Mouse (Mus musculus): ENCODE measurements at regions not wholly inside any gene's neighbourhood (a gene's known extent, or its start where the extent isn't known, plus 50 kb on each side); places are given as distances from the start of the nearest gene placed in this dataset.

DNA sequence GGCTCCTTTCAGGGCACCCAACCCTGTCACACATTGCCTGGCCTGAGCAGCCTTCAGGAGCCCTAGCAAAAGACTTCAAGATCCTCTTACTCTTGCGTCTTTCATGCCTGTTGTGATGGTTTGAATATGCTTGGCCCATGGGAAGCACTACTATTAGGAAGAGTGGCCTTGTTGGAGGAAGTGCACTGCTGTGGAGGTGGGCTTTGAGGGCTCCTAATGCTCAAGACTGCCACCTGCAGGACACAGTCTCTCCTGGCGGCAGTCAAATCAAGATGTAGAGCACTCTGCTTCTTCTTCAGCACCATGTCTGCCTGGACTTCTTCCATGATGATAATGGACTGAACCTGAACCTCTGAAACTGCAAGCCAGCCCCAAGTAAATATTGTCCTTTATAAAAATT, 73.0 kb downstream of the Tsen15 start:
- no peak for DNase-seq (ENCODE audit: extremely low spot score in 1 of 2, low spot score in 1 of 2)

DNA sequence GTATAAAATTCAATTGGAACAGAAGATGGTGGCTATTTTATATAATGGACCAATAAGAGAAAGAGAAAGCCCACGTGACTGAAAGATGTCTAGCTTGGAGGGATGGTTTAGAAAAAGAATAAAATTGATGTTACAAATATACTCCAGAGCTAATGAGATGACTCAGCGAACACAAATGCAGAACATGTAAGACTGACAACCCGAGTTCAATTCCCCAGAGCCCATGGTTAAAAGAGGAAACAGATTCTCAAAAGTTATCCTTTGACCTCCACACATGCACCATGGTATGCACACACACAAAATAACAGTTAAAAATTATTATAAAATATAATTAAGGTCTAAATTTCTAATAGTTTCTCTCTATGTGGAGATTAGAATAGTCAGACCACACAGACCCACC, 81.0 kb downstream of the Tsen15 start:
- DNase-seq (ENCODE audit: extremely low spot score in 1 of 2, low spot score in 1 of 2): no peak

DNA sequence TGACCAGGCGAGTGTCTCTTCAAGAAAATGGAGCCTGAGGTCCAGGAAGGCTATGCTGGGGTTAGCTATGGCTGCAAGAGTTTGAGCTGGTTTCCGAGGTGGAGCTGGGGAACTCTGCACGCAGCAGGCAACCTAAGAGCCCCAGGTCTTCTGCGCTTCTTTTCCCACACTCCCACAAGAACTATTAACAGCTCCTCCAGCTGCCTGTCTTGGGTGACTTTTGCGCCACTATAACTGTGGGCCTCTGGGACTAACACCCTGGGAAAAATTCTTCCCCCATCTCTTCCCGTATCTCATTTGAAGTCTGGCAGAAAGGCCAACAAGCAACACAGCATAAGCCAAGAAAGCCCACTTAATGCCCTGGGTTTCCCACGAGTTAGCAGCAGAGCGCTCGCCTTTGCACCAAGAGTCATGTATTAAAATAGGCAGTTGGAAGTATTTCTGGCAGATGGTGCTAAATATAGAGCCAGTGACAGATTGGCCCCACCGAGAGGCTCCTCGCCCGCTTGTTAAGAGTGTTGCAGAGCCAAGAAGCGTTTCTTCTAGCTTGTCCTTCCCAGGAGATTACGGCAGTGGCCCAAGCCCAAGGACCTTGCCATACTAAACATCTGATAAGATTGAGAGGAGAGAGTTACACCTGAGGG, 81.9 kb downstream of the Tsen15 start:
- peak; percentile 22 to 38 for DNase-seq (ENCODE audit: extremely low spot score in 1 of 2, low spot score in 1 of 2)

DNA sequence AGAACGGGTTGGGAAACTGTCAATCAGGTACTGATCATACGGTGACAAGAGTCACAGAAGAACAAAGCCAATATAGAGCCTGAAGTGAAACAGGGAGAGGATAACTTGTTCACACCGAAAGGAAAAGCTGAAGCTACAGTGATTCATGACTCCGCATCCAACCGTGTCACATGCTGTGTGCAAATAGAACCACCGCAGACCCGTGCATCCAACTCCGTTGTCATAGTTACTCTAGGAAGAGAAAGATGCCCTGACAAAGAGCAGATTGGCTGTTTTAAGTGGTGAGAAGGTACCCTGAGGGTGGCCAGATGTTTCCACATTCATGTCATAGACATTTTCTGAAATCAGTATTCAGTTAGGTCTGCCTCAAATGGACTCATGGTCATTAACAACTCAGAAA, 85.1 kb downstream of the Tsen15 start:
- DNase-seq (ENCODE audit: extremely low spot score in 1 of 2, low spot score in 1 of 2): peak in 1 of 2 experiments; percentile 40

DNA sequence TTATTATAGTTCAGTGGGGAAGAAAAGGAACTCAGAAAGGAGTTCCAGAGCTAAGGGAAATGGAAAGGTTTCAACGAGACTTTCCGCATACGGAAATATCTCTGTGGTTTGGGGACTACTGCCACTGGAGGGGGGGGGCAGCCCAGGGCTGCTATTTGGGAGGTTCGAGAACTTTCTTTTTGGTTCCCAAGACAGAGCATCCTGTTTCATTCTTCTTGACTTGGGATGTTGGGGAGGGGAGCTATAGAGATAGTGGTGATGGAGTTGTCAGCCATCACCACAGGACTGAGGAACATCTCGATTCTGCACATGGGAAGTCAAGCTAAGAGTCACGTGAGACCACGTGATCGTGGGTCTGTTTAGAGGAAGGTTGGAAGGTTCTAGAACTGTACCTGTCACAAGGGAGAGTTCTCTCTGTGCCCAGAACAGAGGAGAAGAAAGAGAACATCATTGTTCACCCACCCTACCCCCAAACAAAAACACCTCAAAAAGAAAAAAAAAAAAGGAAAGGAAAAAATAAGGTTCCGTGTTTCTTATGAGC, 94.2 kb downstream of the Tsen15 start:
- no peak for DNase-seq (ENCODE audit: extremely low spot score in 1 of 2, low spot score in 1 of 2)

DNA sequence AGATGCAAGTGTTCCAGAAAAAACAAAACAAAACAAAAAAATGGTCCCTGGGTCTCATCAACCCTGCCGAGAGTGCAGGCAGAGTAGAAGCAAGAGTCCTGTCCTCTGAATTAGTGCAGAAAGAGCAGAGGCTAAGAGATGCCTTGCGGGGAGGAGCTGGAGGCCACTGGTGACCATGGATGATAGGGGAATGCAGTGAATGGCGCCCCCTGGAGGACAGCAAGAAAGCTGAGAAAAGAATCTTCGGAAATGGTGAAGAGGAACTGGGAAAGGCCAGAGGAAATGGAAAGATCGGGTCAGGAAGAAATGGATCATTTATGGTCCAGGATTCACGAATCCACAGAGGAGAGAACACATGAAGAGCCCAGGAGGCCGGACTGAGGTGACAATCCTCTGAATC, 95.7 kb downstream of the Tsen15 start:
- DNase-seq (ENCODE audit: extremely low spot score in 1 of 2, low spot score in 1 of 2): peak in 1 of 2 experiments; percentile 82

DNA sequence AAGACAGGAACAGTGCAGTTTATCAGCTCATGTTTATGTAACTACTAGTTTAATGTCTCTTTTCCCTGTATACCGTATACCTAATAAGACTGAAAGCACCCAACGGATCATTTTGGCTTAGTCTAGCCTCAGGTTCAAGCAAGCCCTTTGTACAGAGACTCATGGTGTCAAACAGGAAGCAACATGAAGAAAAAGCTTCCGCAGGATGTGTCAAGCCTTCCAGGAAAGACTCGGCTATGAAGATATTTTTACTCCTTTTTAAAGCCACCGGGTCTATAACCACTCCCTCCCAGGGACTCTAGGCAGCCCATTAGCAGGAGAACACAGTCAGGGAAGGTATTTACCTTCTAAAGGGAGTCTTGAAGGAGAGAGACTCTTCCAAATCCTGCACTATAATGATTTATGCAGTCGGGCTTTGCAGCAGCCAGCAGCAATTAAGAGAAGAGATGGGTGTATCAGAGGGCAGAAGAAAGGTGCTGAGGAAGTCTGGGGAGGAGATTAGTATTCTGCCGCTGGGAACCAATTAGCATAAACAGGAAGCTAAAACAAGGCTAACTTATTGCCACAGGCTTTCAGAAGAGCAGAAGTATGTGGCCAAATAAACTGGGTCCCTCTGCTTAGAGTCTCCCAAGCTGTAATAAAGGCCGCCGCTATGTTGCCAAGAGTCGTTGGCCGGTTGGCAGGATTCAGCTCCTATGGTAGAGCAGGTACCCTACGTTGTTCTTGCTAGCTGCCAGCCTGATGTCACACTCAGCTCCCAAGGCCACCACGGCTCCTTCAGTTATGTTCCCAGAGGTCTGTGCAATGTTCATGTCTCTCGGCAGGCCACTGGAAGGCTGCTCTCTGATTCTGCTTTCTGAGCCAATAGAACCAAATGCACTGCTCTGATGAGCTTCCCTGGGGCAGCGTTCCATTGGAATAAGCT, 98.7 kb downstream of the Tsen15 start:
- DNase-seq (ENCODE audit: extremely low spot score in 1 of 2, low spot score in 1 of 2): no peak

DNA sequence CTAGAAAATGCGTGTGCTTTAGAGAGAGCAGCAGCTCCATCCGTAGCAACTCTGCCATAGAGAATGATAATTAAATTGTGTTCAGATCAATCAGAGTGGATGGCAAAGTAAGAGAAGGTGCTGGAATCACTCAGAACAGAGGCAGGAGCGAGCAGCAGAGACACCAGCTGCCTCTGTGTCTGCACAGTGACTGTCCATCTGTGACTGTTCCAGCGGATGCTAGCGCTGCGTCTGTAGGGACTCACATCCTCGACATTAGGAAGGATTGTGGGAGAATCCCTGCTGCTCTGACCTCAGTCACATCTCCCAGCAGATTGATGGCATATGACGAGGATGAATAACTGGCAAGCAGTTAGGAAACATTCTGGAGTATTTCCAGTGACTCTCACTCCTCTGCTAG, 99.8 kb downstream of the Tsen15 start:
- no peak for DNase-seq (ENCODE audit: extremely low spot score in 1 of 2, low spot score in 1 of 2)

DNA sequence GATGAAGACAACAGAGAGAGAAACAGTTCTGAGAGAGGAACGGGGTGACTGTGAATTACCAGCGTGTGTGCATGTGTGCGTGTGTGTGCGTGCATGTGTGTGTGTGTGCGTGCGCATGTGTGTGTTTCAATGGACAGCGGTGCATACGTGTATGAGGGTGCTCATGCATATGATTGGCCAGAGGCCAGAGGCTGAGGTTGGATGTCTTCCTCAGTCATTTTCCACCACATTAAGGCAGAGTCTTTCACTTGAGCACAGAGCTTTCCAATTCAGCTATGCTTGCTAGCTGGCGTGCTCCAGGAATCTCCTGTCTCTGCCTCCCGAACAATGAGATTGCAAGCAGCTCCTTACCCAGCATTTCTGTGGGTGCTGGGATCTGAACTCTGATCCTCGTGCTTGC, 104.4 kb downstream of the Tsen15 start:
- no peak for DNase-seq (ENCODE audit: extremely low spot score in 1 of 2, low spot score in 1 of 2)

DNA sequence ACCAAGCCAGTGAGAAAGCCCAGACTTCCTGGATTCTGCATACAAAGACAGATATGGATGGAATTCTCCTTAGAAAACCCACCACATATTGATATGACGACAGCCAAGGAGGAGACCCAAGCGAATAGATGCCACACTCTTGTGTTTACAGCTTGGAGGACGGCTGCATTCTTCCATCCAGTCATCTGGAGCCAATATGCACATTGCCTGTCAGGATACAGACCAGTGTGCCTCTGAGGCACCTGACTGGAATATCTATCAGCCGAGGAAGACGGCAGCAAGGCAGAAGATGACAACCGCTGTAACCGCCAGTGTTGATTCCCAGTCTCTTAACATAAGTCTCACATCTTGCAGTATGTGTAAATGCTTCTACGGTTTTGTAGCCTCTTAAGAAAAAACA, 105.3 kb downstream of the Tsen15 start:
- no peak for DNase-seq (ENCODE audit: extremely low spot score in 1 of 2, low spot score in 1 of 2)

DNA sequence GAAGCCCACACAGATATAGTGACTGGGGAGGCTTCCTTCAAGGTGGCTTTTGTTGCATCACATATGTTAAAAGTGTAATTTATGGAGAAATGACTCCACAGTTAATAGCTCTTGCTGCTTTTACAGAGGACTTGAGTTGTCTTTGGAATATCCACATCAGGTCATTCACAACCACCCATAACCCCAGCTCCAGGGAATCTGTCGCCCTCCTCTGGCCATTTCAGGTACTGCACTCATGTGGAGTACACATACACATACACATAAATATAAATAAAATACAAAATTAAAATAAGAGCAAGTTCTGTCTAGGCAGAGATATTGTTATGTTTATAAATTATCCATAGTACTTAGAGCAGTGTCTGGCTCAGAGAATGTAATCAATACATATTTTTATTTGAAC, 106.5 kb downstream of the Tsen15 start:
- no peak for DNase-seq (ENCODE audit: extremely low spot score in 1 of 2, low spot score in 1 of 2)

DNA sequence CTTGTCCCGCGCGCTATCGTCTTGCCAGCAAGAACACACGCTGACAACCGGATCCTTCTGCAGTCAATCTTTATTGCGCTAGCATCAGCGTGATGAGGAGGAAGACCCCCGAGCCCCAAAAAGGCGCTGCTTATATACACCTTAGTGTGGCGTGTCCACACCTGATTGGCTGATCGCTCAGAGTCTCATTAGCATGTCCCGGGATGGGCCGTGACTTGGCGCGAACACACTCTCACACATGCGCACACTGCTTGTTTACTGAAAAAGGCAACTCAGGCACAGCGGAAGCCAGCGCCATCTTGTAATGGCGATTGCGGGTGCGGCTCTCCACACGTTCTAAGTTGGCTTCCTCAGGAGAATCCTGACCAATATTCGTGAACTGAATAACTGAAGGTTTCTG, 111.5 kb downstream of the Tsen15 start:
- DNase-seq (ENCODE audit: extremely low spot score in 1 of 2, low spot score in 1 of 2): no peak

DNA sequence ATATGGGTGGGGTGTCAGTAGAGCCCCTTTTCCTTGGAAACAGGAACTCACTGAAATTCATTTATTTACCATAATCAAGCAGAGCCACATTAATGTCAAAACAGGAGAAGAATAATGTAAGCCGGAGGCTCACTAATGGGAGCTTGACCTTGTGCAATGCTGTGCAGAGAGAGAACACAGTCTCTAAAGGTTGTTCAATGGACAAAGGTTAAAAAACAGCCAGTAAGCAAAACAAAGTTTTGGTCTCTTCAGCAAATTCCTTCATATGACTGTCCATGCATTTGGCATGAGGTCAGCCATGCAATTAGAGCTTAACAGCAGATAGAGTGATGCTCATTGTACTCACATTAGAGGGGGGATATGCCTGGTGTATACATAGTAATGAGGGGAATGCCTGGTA, 113.1 kb downstream of the Tsen15 start:
- DNase-seq (ENCODE audit: extremely low spot score in 1 of 2, low spot score in 1 of 2): no peak

DNA sequence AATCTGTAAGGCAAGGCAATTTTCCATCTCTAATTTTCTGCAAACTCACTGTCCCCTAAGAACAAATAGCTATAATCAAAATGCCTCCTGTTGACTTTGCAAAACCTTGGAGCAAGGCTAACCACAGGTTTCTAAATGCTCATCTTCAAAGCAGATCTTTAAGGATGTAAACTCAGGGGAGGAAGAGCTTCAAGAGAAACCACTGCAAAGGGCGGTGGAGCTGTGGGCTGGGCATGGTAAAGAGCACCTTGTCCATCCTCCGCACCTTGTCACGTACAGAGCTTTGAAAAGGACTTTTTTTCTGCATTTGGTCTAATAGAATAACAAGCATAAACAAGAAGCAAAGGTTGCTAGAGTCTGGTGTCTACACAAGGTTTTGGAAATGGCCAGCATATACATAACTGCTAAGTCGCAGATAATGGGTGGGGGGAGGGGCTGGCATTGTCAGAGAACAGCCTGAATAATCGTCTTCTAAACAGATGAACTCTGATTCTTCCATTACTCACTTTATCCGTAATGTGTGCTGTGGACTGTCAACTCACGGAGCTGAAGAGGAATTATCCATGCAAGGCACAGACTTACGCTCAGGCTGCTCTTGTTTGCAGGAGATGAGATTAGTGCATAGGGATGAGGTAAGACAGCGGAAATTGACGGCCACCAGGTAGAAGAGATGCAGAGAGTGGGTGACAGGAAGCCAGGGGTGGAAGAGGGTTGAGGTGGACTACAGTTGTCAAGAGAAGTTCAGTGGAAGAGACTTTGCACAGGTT, 116.4 kb downstream of the Tsen15 start:
- no peak for DNase-seq (ENCODE audit: extremely low spot score in 1 of 2, low spot score in 1 of 2)

DNA sequence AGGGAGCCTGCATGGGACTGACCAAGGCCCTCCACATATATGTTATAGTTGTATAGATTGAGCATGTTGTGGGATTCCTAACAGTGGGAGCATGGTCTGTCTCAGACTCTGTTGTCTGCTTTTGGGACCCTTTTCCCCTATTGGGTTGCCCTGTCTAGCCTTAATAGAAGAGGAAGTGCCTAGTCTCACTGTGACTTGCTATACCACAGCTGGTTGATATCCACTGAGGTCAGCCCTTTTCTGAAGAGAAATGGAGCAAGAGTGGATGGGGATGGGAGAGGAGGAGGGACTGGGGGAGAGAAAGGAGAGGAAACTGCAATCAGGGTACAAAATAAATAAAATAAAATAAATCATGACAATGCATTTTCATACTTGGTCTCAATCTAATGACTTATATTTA, 120.1 kb downstream of the Tsen15 start:
- no peak for DNase-seq (ENCODE audit: extremely low spot score in 1 of 2, low spot score in 1 of 2)

DNA sequence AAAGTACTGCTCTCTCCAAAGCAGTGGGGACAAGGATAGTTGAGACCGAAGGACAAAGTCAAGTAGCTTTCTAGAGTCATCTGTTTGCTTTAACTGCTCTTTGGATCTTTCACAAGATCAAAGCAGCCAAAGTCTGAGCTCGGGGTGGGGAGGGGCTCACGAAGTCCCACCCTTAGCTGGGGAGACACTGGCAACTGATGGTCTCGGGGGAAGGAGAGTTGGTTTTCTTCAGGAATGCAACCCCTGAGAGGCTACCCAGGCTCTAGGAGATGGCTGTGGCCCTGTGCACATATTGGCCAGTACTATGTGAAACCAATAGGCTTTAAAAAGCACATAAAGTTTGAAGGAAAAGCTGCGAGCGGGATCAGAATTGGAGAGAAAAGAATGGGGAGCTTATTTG, 121.5 kb downstream of the Tsen15 start:
- no peak for DNase-seq (ENCODE audit: extremely low spot score in 1 of 2, low spot score in 1 of 2)

DNA sequence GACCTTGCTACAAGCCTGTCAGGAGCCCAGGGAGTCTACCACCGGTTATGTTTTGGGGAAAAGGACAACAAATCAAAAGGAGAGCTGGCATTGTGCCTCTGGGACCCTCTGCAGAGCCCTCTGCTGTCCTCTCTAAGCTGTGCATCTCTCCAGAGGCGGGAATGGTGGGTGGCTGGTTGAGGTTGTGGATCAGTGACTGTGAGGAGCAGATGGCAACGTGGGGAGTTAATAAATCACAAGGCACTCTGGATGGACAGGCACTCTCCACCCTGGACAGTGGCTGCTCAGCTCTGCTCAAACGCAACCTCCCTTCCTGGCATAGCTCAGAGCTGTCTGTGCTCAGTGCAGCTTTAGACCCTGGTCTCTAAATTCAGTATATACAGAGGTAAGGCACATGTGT, 125.0 kb downstream of the Tsen15 start:
- no peak for DNase-seq (ENCODE audit: extremely low spot score in 1 of 2, low spot score in 1 of 2)

DNA sequence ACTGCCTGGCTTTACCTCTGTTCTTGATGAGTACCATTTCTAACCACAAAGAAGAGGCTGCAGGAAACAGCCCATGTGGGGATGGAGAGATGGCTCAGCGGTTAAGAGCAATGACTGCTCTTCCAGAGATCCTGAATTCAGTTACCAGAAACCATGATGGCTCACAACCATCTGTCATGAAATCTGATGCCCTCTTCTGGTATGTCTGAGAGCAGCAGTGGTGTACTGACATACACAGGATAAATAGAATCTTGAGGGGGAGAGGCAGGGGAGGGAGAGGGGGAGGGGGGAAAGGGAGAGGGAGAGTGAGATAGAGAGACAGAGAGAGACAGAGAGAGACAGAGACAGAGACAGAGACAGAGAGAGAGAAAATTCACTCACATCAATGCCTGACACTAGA, 125.5 kb downstream of the Tsen15 start:
- no peak for DNase-seq (ENCODE audit: extremely low spot score in 1 of 2, low spot score in 1 of 2)

DNA sequence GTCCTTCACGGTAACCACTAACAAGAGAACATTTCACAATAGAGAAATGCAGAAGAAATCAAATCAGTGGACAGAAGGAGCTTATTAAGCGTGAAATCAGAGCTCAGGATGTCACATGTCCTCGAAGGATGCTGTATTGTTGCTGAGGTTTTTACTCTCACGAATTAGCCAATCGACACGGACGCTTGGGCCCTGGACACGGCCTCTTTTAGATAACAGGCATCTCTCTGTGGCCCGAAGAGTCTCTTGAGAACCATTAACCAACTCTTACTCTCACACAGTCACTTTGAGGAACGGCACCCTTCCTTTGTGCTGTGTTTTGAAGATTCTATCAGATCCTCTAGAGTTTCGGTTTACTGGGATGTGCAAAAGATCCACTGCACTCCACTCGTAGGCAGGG, 128.2 kb downstream of the Tsen15 start:
- DNase-seq (ENCODE audit: extremely low spot score in 1 of 2, low spot score in 1 of 2): no peak

DNA sequence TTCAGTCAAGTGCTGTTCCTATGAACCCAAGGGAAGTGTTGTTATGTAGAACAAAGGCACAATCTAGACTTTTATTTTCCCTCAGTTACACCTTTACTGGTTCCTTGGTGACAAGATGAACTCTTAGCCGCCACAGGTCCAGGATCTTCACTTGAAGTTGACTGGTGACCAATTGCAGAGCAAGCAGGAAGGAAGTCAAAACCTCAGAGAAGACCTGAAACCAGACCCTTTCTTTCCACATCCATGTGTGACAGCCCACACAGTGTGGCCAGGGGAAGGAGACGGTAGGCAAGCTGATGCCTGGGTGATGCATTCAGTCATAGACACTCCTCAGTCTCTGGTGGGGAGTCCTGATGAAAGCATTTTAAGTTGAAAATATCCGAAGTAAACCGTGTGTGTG, 132.6 kb downstream of the Tsen15 start:
- no peak for DNase-seq (ENCODE audit: extremely low spot score in 1 of 2, low spot score in 1 of 2)

DNA sequence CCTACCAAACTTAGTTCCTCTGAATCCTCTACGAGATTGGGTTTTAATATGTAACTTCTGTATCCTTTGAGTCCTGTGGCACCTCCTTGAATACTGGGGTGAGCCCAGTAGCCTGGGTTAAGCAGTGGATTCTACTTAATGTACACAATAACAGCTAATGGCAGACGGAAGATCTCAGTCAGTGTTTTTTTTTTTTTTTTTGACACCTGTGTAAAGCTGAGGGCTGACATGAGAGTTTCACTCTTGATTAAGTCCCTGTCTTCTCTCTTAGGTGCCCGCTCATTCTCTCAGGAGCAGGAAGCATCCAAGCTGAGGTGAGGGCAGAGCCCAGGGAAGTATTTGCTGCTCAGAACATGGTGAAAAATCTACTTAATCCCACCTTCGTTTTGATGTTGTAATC, 133.0 kb downstream of the Tsen15 start:
- no peak for DNase-seq (ENCODE audit: extremely low spot score in 1 of 2, low spot score in 1 of 2)

Measured in frontal cortex, adult 2 months (tissue).